Mouse (Mus musculus) gonadal fat pad, adult 2 months (tissue): Measurements from ENCODE around the gene Ptprm. TPM values are rescaled to one million over a fixed set of nuclear protein-coding genes. Genes with fewer than 3 reads are reported as not detected.

ENCODE experiments used
- DNase-seq: peaks from one replicate; pipeline ENCODE4 v3.0.0-alpha.2; 2012; ENCODE audit warnings: low read depth
- polyA plus RNA-seq: library from polyadenylated mRNA; depleted of rRNA; stranded (reverse); fragments of >200 nt; gene quantifications from 2 replicates; pipeline ENCODE4 v1.2.3, GENCODE M21; 2012

Ptprm gene
- polyA plus RNA-seq, 1 experiment, result 16.9 TPM

- DNase-seq, result no peak
Measured at GRCm38 (mm10) chr17:67073139-67073538, 281.1 kb downstream of the Ptprm start.

- no peak for DNase-seq
Measured at GRCm38 (mm10) chr17:67071231-67072009, 282.8 kb downstream of the Ptprm start.

GRCm38 (mm10) chr17:67063611-67064010, 290.6 kb downstream of the Ptprm start:
- no peak for DNase-seq

GRCm38 (mm10) chr17:67055681-67056080, 298.6 kb downstream of the Ptprm start:
- no peak for DNase-seq

GRCm38 (mm10) chr17:67054202-67054601, 300.1 kb downstream of the Ptprm start:
- DNase-seq, result no peak

GRCm38 (mm10) chr17:67052624-67053314, 301.5 kb downstream of the Ptprm start:
- no peak for DNase-seq

- DNase-seq, result no peak
Measured at GRCm38 (mm10) chr17:67047697-67048096, 306.6 kb downstream of the Ptprm start.

GRCm38 (mm10) chr17:67038558-67038957, 315.7 kb downstream of the Ptprm start:
- no peak for DNase-seq

GRCm38 (mm10) chr17:67033547-67033946, 320.7 kb downstream of the Ptprm start:
- no peak for DNase-seq

- DNase-seq, result no peak
Measured at GRCm38 (mm10) chr17:67032021-67032420, 322.2 kb downstream of the Ptprm start.

- no peak for DNase-seq
Measured at GRCm38 (mm10) chr17:67031341-67031740, 322.9 kb downstream of the Ptprm start.

- no peak for DNase-seq
Measured at GRCm38 (mm10) chr17:67027274-67027673, 327.0 kb downstream of the Ptprm start.

- no peak for DNase-seq
Measured at GRCm38 (mm10) chr17:67016501-67016900, 337.8 kb downstream of the Ptprm start.

GRCm38 (mm10) chr17:67013217-67013616, 341.0 kb downstream of the Ptprm start:
- no peak for DNase-seq

GRCm38 (mm10) chr17:67011836-67012583, 342.2 kb downstream of the Ptprm start:
- DNase-seq, result no peak

- DNase-seq, result no peak
Measured at GRCm38 (mm10) chr17:67010136-67010535, 344.1 kb downstream of the Ptprm start.

- DNase-seq, result no peak
Measured at GRCm38 (mm10) chr17:67008137-67008536, 346.1 kb downstream of the Ptprm start.

- no peak for DNase-seq
Measured at GRCm38 (mm10) chr17:67006740-67007385, 347.4 kb downstream of the Ptprm start.

GRCm38 (mm10) chr17:66996882-66997281, 357.4 kb downstream of the Ptprm start:
- DNase-seq, result no peak

GRCm38 (mm10) chr17:66996016-66996415, 358.2 kb downstream of the Ptprm start:
- no peak for DNase-seq

- DNase-seq, result no peak
Measured at GRCm38 (mm10) chr17:66991815-66992214, 362.4 kb downstream of the Ptprm start.

- no peak for DNase-seq
Measured at GRCm38 (mm10) chr17:66990761-66991160, 363.5 kb downstream of the Ptprm start.
